Mouse (Mus musculus) cortical plate, adult 2 months (tissue): ENCODE measurements around the gene Grin3a.

Source experiments
- CTCF ChIP-seq: fragments of 200-500 bp; IDR thresholded peaks from 2 replicates; pipeline ENCODE4 v1.5.1; 2011; ENCODE audit warnings: mild to moderate bottlenecking, control low read depth, low read length; ENCODE audit not compliant: insufficient read depth; ENCODE audit errors: extremely low read depth
- POLR2A ChIP-seq: fragments of 200-500 bp; IDR thresholded peaks from 2 replicates; pipeline ENCODE4 v1.6.1; 2011; ENCODE audit warnings: mild to moderate bottlenecking, low read length, control low read depth; ENCODE audit not compliant: insufficient read depth; ENCODE audit errors: extremely low read depth

DNA sequence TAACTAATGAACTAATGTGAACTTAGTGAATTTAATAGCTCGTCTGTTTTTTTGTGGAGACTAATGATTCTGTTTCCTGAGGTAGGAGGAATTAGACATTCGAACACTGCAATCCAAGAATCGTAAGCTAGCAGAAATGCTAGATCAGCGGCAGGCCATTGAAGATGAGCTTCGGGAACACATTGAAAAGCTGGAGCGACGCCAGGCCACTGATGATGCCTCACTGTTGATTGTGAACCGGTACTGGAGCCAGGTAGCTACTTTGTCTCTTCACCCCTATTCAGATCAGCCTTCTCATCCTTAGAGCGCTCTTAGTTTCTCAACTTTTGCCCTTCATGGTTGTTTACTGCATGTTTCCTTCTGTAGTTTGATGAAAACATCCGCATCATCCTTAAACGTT lies 207.7 kb downstream of the Grin3a start:
- TF ChIP-seq CTCF (no peak), POLR2A (no peak)
